Mouse (Mus musculus) monocyte, adult 5-6 weeks (primary cell): ENCODE measurements around the gene Ssxa1. TPM values are rescaled to one million over a fixed set of nuclear protein-coding genes. Genes with fewer than 3 reads are reported as not detected.

Source experiments
- ATAC-seq: fragments of 153-309, 156-312 bp; replicated peaks from 2 replicates; pipeline ENCODE4 v1.8.0; 2017; ENCODE audit warnings: mild to moderate bottlenecking; ENCODE audit not compliant: low TSS enrichment, insufficient number of reproducible peaks, severe bottlenecking, poor library complexity, low FRiP score
- total RNA-seq: library from RNA; stranded (forward); fragments of 200-1000, 200-491, 200-594 nt; gene quantifications from 3 replicates; pipeline ENCODE4 v1.2.3, GENCODE M21; 2017

Ssxa1 gene
- total RNA-seq: not detected in 3 replicates

DNA sequence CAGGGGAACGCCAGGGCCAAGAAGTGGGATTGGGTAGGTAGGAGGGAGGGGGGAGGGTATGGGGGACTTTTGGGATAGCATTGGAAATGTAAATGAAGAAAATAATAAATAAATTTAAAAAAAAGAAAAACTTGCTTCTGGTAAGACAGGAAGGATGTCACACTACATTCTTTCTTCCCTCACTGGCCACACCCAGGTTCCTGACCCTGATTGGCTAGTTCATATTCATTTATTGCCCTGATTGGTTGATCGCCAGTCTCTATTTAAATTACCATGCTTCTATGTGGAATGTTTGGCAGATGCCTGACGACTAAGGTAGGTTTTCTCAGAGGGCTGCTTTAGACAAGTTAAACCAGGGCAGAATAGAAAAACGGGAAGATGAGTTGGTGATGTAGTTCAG is at the start of gene Ssxa1:
Gene Ssxa1, plus strand, starts transcription at position 301 of the 400 bp plus-strand sequence.
- no peak for ATAC-seq

DNA sequence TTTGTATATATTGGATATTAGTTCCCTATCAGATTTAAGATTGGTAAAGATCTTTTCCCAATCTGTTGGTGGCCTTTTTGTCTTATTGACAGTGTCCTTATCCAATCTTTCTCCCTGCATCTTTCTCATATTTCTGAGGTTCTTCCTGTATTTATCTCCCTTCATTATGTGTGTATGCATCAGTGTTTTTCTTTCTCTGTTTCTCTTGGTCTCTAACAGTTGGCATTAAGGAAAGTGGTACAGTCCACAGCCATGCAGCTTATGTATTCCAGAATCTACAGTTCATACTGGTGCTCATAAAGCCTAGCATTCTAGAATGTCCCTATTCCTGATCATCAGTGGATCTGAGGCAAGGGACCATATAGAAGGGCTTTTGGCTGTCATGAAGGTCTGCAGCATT is 47.5 kb upstream of the Ssxa1 start, which contains the start of gene Spaca5:
Gene Spaca5, plus strand, starts transcription at position 301 of the 400 bp plus-strand sequence.
- ATAC-seq: no peak

GRCm38 (mm10) chrX:21088645-21088982 is 27.0 kb upstream of the Ssxa1 start:
- ATAC-seq: no peak

DNA sequence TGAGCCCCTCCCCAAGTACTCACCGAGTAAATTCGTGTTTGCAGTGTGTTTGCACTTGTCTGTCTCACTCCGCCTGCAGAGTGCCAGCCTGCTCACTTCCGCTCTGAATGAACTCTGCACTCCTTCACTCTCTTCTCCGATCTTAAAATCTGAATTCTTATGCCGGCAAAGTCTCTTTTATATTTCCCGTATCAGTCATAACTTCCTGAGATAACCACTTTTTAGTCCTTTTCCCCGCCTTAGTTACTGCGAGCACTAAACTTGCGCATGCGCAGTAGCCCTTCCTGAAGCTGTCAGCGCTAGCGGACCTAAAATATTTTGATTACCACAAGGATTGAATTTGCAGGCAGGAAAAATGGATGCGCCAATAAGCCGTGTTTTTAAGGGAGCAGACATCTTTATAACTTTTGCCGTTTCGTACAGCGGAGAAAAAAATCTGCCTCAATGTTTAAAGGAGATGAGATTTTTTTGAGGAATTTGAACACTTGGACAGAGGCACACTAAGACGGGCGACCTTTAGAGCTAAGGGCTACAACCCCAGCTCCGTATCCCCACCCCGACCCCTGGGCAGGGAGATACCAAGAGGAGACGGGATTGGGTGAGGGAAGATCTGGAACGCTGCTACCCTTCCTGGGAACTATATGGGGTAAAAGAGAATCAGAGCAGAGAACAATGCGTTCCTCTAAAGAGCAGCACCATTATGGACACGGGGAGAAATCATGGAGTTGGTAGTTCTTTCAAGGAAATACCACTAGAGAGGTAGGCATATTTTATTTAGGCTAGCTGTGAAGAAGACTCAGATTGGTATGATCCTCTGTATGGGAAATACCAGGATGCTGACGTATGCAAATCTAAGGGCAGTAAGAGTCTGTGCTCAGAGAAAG is 26.4 kb upstream of the Ssxa1 start, which contains the start of gene Zfp300:
Gene Zfp300, minus strand, starts transcription at position 545 of the 884 bp plus-strand sequence.
- ATAC-seq: 0 out of 2 replicates have a peak, but pooled peaks have one; percentile 27

GRCm38 (mm10) chrX:21089867-21090239 is 25.8 kb upstream of the Ssxa1 start:
- no peak for ATAC-seq

GRCm38 (mm10) chrX:21146675-21147074 is 31.1 kb downstream of the Ssxa1 start:
- 0 out of 2 replicates have a peak, but pooled peaks have one; percentile 63 for ATAC-seq

Other genes starting within 250 kb of the Ssxa1 start
- gene Timp1, start 245.7 kb upstream of the Ssxa1 start, total RNA-seq: not detected in 3 replicates
- gene Syn1, start 194.8 kb upstream of the Ssxa1 start, total RNA-seq: 0.19 TPM in 1 of 3 replicates, not detected in the others
- 12.6 to 15.5 TPM (median 14.7 TPM) in 3 replicates for gene Cfp, start 184.3 kb upstream of the Ssxa1 start, total RNA-seq
- gene Elk1, start 165.2 kb upstream of the Ssxa1 start, total RNA-seq: 2.9 to 7.2 TPM (median 3.8 TPM) in 3 replicates
- 23.6 to 31.9 TPM (median 26.4 TPM) in 3 replicates for gene Uxt, start 153.8 kb upstream of the Ssxa1 start, total RNA-seq
- gene Zfp182, start 53.5 kb upstream of the Ssxa1 start, total RNA-seq: 22.5 to 40.9 TPM (median 33.2 TPM) in 3 replicates
- not detected in 3 replicates for gene Spaca5, start 47.4 kb upstream of the Ssxa1 start, total RNA-seq
- 0.21 to 6.3 TPM in 2 of 3 replicates, not detected in the other for gene Zfp300, start 26.3 kb upstream of the Ssxa1 start, total RNA-seq
- gene Gm21876, start 59.8 kb downstream of the Ssxa1 start, total RNA-seq: not detected in 3 replicates